Mouse (Mus musculus) kidney, embryonic 16.5 days (tissue): ENCODE measurements around the gene Brd7. TPM values are rescaled to one million over a fixed set of nuclear protein-coding genes. Genes with fewer than 3 reads are reported as not detected.

Experiments used
- ATAC-seq: fragments of 200-750 bp; cut with Nextera tagmentation; 2 replicates; pipeline ENCODE4 v1.8.0; 2017; ENCODE audit warnings: moderate TSS enrichment; ENCODE audit not compliant: low FRiP score, low TSS enrichment
- H3K27ac ChIP-seq: fragments of 300-500 bp; sonication (generic); 2 replicates; pipeline ENCODE4 v1.5.1; 2014; ENCODE audit warnings: low read length
- H3K27me3 ChIP-seq: fragments of 300-500 bp; sonication (generic); 2 replicates; pipeline ENCODE4 v1.6.1; 2014; ENCODE audit warnings: low read length, control low read depth, mixed read lengths; ENCODE audit not compliant: insufficient read depth
- H3K36me3 ChIP-seq: fragments of 300-500 bp; sonication (generic); 2 replicates; pipeline ENCODE4 v1.6.1; 2014; ENCODE audit warnings: low read length, control low read depth, mixed read lengths; ENCODE audit not compliant: insufficient read depth
- H3K4me1 ChIP-seq: fragments of 300-500 bp; sonication (generic); 2 replicates; pipeline ENCODE4 v1.6.1; 2014; ENCODE audit warnings: low read length, control low read depth, mixed read lengths; ENCODE audit not compliant: insufficient read depth
- H3K4me2 ChIP-seq: fragments of 300-500 bp; sonication (generic); replicated peaks from 2 replicates; pipeline ENCODE4 v1.6.1; 2014; ENCODE audit warnings: low read depth, low read length
- H3K4me3 ChIP-seq: fragments of 300-500 bp; sonication (generic); 2 replicates; pipeline ENCODE4 v1.5.1; 2014; ENCODE audit warnings: mild to moderate bottlenecking, low read length
- H3K9ac ChIP-seq: fragments of 300-500 bp; sonication (generic); replicated peaks from 2 replicates; pipeline ENCODE4 v1.6.1; 2014; ENCODE audit warnings: low read length
- H3K9me3 ChIP-seq: fragments of 300-500 bp; sonication (generic); 2 replicates; pipeline ENCODE4 v1.6.1; 2016; ENCODE audit warnings: low read length, control low read depth
- WGBS: fragments of 180-500 bp; shearing (Covaris S2); extraction: QIAGEN DNeasy Blood & Tissue Kit; methylation state at CpG from one replicate; pipeline ENCODE4 v1.1.7; 2014; 5-methylcytosine and 5-hydroxymethylcytosine counted together
- polyA plus RNA-seq: library from polyadenylated mRNA; unstranded; fragments of >200 nt; fragmentation: Nextera tagmentation; extraction: Ambion mirVana; gene quantifications from 2 replicates; pipeline ENCODE4 v1.2.1, GENCODE M21; 2015

The Brd7 gene
- polyA plus RNA-seq, 1 experiment from 2014 or later = 61.1 TPM

DNA sequence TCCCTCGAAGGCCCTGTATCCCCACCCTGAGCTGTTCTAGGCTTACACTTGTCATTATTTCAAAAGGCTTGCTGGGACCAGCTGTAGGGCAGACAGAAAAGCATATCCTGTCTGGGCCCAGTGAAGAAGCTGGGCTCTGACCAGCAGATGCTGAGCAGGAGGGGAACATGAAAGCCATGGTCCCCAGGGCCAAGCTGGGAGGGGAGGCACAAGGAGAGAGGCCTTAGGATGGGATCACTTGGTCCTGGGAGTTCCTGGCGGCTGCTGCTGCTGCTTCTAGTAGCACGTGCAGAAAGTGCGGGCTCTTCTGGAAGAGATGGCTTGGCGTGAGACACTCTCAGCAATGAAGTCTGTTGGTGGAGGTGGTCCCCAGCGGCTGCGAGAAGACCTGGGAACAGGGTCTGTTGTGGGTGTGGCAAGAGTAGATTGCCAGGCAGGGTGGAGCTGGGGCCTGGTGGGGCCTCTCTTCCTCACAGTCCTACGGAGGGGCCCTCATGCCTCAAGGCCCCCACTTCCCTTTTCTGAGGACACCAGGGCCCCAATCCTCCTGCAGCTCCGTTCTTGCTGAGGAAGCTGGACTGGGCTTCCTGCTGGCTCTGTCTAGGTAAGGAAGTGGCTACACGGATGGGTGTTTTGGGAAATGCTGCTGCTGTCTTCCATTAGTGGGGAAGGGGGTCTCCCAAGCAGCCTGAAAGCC lies 61.9 kb downstream of the Brd7 start:
- no peaks in the 10 kb centered on the region for H3K4me1 ChIP-seq
- H3K27ac ChIP-seq = no peak overlapping the region
- no peak overlapping the region for H3K9ac ChIP-seq
- 70% methylated on average over 10 of the region's 10 CpGs for WGBS
- ATAC-seq = no peak
- no peaks in the 10 kb centered on the region for H3K36me3 ChIP-seq
- no peak overlapping the region for H3K4me3 ChIP-seq
- H3K27me3 ChIP-seq = no peaks in the 10 kb centered on the region
- no peaks in the 10 kb centered on the region for H3K9me3 ChIP-seq
- H3K4me2 ChIP-seq = no peak overlapping the region

DNA sequence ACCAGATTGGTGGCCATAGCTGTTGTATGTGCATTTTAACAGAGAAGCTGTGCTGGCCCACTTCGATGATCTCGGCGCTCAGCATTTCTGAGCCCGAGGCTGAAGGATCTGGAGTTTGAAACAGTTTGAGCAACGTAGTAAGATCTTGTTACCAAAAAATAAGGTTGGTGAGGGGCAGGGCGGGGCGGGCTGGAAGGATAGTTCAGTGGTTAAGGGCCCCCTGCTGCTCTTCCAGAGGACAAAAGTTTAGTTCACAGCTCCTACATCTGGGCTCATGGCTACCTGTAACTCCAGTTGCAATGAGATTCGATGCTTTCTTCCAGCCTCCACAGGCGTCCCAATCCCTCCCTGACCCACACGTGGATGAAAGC lies 63.3 kb downstream of the Brd7 start:
- no peak for ATAC-seq
- Histone ChIP-seq H3K4me2 (no peak overlapping the region), H3K4me1 (no peaks in the 10 kb centered on the region), H3K27me3 (no peaks in the 10 kb centered on the region), H3K4me3 (no peak overlapping the region), H3K27ac (no peak overlapping the region), H3K9ac (no peak overlapping the region), H3K9me3 (no peaks in the 10 kb centered on the region), H3K36me3 (no peaks in the 10 kb centered on the region)
- 86% methylated on average over 10 of the region's 10 CpGs for WGBS

DNA sequence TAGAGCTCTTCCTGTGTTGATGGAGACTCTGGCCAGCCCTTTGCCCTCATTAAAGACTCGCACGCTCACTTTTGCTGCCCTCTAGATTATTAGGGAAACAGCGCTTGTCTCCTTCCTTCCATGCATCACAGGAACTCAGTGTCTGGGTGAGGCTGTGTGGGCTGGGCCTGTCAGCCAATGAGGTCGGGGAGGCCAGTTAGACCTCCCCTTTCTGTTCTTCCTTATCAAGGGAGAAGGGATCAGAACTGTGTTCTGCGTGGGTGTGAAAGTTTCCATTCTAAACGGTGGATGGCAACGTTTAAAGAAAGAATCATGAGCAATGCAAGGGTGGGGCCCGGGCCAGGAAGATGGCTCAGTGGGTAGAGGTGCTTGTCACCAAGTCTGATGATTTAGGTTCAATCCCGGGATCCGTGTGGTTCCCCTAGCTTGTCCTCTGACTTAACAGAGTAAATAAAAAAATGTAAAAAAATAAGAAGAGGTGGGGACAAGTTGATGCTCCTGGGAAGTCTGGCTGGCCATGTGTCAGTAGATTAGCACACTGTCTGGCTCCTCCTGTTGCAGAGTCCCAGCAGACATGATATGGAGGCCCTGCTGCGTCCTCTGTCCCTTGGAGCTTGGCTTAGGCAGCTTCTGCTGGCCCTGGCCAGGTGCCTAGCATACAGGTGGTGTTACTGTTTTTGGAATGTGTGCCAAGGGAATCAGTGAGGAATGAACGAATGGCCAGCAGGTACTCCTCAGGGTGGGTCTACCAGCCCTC lies 63.8 kb downstream of the Brd7 start:
- H3K36me3 ChIP-seq = no peaks in the 10 kb centered on the region
- H3K27ac ChIP-seq = no peak overlapping the region
- no peaks in the 10 kb centered on the region for H3K9me3 ChIP-seq
- 33% methylated on average over 12 of the region's 12 CpGs for WGBS
- no peak; the same call in 1 of the 2 replicates for ATAC-seq
- H3K4me1 ChIP-seq = no peaks in the 10 kb centered on the region
- no peak overlapping the region for H3K4me3 ChIP-seq
- H3K9ac ChIP-seq = no peak overlapping the region
- no peaks in the 10 kb centered on the region for H3K27me3 ChIP-seq
- no peak overlapping the region for H3K4me2 ChIP-seq

DNA sequence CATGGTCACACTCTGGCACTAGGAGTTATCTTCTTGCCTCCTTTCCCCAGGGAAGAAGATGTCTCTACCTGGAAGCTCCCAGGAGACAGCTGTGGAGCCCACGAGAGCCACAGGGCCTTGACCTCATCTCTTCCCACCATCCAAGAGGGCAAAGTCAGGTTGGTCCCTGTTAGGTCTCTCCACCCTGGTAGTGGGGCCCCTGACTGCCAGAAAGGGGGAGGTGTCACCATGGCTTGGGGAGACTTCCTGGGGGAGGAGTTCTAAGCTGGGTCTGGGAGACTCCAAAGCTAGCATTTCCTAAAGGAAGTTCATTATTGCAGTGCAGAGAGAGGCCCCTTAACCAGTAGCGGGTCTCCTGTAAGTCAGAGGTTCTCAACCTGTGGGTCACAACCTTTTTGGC lies 67.0 kb downstream of the Brd7 start:
- Histone ChIP-seq H3K27ac (no peak overlapping the region), H3K4me2 (no peak overlapping the region), H3K9me3 (no peaks in the 10 kb centered on the region), H3K27me3 (no peaks in the 10 kb centered on the region), H3K4me1 (no peaks in the 10 kb centered on the region), H3K4me3 (no peak overlapping the region), H3K9ac (no peak overlapping the region), H3K36me3 (no peaks in the 10 kb centered on the region)
- 77% methylated on average over 2 of the region's 2 CpGs for WGBS
- ATAC-seq = no peak

DNA sequence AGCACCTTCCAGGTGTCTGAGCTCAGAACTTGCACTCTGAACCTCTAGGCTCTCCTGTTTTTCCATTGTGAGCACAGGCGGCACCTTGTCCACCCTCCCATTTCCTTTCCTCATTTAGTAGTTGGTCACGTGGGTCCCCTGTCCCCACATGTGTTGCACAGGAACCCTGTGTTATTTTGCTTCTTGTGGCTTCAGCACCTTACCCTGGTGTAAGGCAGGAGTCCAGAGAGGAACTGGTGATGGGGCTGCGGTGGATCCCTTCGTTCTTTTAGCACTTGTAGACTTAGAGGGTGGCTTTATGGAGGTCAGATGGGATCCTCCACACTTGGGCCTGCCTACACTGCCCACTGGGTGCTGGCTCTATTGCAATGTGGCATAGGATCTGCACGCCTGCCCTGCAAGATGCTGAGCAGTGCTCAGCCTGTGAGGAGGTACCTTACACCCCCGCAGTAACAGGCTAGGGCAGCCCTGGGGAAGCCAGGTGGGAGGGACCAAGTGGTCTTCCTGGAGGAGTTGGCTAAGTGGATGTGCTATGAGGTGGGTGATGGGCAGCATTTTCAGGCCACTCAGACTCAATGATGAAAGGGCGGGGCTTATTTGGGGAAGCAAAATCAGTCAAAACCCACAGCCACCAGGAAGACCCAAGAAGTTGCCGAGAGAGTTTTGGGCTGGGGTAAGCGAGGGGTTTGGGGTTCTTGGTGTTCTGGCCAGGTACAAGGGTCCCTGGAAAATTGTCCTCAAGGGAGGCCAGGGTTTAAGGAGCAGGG lies 68.2 kb downstream of the Brd7 start:
- 85% methylated on average over 9 of the region's 9 CpGs for WGBS
- Histone ChIP-seq H3K27me3 (no peaks in the 10 kb centered on the region), H3K4me3 (no peak overlapping the region), H3K9me3 (no peaks in the 10 kb centered on the region), H3K4me1 (0 out of 2 replicates have a peak, but pooled peaks cover 3% of the 10 kb centered on the region), H3K27ac (no peak overlapping the region), H3K9ac (no peak overlapping the region), H3K36me3 (no peaks in the 10 kb centered on the region), H3K4me2 (no peak overlapping the region)
- no peak for ATAC-seq

DNA sequence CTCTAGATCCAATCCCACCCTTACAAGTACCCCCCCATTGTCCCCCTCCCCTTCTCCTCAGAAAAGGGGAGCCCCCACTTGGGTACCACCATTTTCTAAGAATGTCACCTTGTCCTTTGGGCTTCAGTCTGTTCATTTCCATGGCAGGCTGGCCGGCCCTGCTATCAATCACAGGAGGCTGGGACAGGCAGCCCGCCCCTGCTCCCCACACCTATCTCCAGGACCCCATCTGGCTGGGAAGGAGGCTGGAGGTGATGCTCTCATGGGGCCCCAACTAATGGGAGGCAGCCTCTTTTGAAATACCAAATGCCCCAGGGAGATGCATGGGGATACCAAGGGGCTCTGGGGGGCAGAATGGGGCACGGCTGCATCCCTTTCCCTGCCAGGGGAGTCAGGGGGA lies 69.1 kb downstream of the Brd7 start:
- Histone ChIP-seq H3K27me3 (no peaks in the 10 kb centered on the region), H3K4me2 (no peak overlapping the region), H3K4me3 (no peak overlapping the region), H3K9ac (no peak overlapping the region), H3K36me3 (no peaks in the 10 kb centered on the region), H3K27ac (no peak overlapping the region), H3K9me3 (no peaks in the 10 kb centered on the region), H3K4me1 (0 out of 2 replicates have a peak, but pooled peaks cover 6% of the 10 kb centered on the region)
- 86% methylated on average over 3 of the region's 3 CpGs for WGBS
- no peak for ATAC-seq

DNA sequence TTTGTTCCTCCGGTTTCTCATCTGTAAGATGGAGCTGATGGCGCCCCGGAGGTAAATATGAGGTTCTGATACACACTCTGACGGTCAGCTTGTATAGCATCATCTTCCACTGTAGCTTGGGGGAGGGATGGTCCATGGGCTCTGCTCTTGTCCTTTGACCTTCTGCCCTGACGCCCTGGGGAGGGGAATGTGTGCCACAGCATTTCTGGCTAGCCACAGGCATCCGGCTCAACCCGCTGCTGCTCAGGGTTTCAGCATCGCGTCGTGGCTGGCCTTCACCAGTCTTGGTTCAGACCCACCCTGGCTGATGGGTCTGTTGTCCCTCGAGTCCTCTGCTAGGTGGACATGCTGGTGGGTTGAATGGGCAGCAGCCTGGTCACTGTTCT lies 70.7 kb downstream of the Brd7 start:
- H3K9ac ChIP-seq = no peak overlapping the region
- H3K4me3 ChIP-seq = no peak overlapping the region
- H3K36me3 ChIP-seq = no peaks in the 10 kb centered on the region
- no peaks in the 10 kb centered on the region for H3K9me3 ChIP-seq
- 0 out of 2 replicates have a peak, but pooled peaks cover 6% of the 10 kb centered on the region for H3K4me1 ChIP-seq
- no peak overlapping the region for H3K27ac ChIP-seq
- no peaks in the 10 kb centered on the region for H3K27me3 ChIP-seq
- ATAC-seq = no peak
- 90% methylated on average over 11 of the region's 11 CpGs for WGBS
- H3K4me2 ChIP-seq = no peak overlapping the region

DNA sequence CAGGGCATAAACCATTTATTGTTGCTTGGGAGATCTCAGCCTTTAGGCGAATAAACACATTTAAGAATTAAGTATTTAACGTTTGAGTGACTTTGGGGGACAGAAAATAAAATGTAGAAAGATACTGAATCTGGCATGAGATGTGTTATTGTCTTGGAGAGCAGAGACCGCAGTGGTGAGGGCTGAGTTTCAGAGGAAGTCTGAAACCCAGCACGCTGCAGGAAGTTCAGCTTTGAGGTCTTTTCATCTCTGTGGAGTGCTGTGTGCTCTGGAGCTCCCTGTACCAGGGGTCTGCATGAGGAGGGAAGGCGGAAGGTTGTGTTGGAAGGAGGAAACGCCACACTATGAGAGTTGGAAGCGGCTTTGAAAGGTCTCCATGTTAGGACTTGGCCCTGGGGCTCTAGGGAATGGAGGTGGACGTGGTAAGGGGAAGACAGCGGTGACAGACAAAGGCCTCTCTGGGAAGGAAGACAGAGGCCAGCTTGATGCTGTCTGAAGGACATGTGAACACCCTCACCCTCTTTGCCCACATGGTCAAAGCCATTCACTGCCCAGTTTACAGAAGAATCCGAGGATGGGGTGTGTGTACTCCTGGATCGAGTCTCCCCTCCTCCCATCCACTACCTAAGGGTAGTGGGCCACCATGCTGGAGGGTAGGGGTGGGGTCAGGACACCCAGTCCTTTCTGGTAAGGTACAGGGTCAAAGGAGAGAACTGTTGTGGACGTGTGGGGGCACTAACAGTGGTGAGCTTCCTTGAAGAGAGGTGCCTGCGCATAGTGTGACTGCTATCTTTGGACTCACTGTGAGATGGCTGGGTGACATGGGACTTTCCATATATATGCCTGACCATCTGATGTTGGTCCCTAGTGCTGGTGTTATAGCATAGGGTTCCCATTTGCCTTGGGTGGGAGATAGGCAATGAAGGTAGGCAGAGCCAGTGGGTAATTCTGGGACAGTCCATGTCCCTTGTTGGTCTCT lies 71.4 kb downstream of the Brd7 start:
- no peak overlapping the region for H3K4me2 ChIP-seq
- 81% methylated on average over 13 of the region's 13 CpGs for WGBS
- H3K27me3 ChIP-seq = no peaks in the 10 kb centered on the region
- H3K4me3 ChIP-seq = no peak overlapping the region
- H3K9ac ChIP-seq = no peak overlapping the region
- no peak overlapping the region for H3K27ac ChIP-seq
- ATAC-seq = no peak
- no peaks in the 10 kb centered on the region for H3K9me3 ChIP-seq
- H3K36me3 ChIP-seq = no peaks in the 10 kb centered on the region
- 0 out of 2 replicates have a peak, but pooled peaks cover 6% of the 10 kb centered on the region for H3K4me1 ChIP-seq

DNA sequence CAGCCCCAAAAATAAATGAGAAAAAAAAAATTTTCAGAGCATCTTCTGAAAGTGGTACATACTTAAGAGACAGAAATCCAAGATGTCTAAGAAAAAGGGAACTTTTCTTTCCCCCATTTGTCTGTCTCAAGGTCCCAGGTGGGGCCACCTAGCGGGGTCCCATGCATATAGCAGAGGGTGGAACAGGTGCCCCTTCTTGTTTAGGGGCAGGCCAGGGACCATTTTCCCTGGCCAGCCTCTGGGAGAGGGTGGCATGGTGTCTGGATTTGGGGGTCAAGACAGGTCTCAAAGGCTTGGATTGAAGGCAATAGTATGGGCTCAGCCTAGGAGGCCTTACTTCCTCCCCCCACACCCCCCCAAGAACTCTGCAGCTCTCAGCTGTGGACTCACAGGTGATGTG lies 72.1 kb downstream of the Brd7 start:
- Histone ChIP-seq H3K4me1 (peaks cover 9% of the 10 kb centered on the region; the same call in 1 of the 2 replicates), H3K27me3 (no peaks in the 10 kb centered on the region), H3K27ac (no peak overlapping the region), H3K4me3 (no peak overlapping the region), H3K9me3 (no peaks in the 10 kb centered on the region), H3K36me3 (no peaks in the 10 kb centered on the region), H3K9ac (no peak overlapping the region), H3K4me2 (no peak overlapping the region)
- no peak for ATAC-seq
- WGBS = 77% methylated on average over 1 of the region's 1 CpGs
